Mouse (Mus musculus): Measurements from ENCODE around the gene Osbpl11. TPM values are rescaled to one million over a fixed set of nuclear protein-coding genes. Genes with fewer than 3 reads are reported as not detected.

Gene Osbpl11
- polyA plus RNA-seq, 1 experiment = 21.2 TPM

DNA sequence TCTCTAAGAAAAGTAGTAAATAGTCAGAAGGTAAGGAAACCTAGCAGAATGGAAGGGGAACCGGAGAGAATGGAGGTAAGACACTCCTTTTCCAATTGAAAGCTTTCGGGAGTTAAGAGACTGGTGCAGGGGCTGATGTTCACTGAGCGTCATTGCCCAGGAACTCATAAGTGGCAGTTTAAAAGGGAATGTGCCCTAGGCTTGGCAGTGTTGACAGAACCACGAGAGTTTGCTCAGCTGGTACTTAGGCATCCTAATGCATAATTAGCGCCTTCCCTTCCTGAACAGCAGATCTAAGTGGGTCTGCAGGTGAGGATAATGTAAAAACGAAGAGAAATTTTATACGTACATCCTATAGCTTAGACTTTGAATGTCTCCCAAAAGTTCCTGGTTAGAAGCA lies 70.7 kb downstream of the Osbpl11 start:
- TF ChIP-seq CTCF (IDR thresholded peaks at IDR 0.05; ENCODE audit: borderline replicate concordance, insufficient read depth, low read length) (no peak), POLR2A (IDR thresholded peaks at IDR 0.05; ENCODE audit: low read depth, low read length) (no peak)
- H3K27ac ChIP-seq (ENCODE audit: insufficient read depth, low read length) = no peak overlapping the region
- peaks cover 6% of the 10 kb centered on the region for H3K4me1 ChIP-seq (ENCODE audit: control insufficient read depth, insufficient read depth, low read length)
- no peak overlapping the region for H3K4me3 ChIP-seq (ENCODE audit: insufficient read depth, low read length)

DNA sequence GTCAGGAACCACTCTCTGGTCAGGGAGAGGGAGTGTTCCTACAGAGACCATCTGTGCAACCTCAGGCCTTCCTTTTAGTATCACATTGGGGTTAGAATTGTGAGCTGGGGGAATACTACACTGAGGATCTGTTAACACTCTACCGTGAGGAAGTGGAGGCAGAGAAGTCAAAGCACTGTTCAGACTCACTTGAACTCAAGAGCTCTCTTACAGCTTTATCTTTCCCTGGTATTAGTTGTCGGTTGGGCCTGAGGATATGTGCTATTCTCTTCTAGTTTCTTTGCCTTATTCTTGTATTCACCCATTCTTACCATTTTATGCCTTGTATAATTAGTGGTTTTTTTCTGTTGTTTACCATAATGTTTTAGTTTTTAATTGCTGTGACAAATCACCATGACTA lies 73.7 kb downstream of the Osbpl11 start:
- Histone ChIP-seq H3K27ac (ENCODE audit: insufficient read depth, low read length) (no peak overlapping the region), H3K4me1 (ENCODE audit: control insufficient read depth, insufficient read depth, low read length) (peaks cover 8% of the 10 kb centered on the region), H3K4me3 (ENCODE audit: insufficient read depth, low read length) (no peak overlapping the region)
- no peak for TF ChIP-seq CTCF (IDR thresholded peaks at IDR 0.05; ENCODE audit: borderline replicate concordance, insufficient read depth, low read length)
- no peak for TF ChIP-seq POLR2A (IDR thresholded peaks at IDR 0.05; ENCODE audit: low read depth, low read length)

DNA sequence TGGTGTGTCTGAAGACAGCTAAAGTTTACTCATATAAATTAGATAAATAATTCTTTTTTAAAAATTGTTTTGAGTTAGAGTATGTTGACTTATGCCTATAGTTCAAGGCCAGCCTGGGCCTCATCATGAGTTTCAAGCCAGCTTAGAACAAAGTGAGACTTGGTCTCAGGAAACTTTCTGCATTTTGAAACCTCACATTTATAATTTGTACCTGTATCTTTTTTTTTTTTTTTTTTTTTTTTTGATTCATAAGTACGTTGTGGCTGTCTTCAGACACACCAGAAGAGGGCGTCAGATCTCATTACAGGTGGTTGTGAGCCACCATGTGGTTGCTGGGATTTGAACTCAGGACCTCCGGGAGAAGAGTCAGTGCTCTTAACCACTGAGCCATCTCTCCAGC lies 75.0 kb downstream of the Osbpl11 start:
- peaks cover 8% of the 10 kb centered on the region for H3K4me1 ChIP-seq (ENCODE audit: control insufficient read depth, insufficient read depth, low read length)
- TF ChIP-seq CTCF (IDR thresholded peaks at IDR 0.05; ENCODE audit: borderline replicate concordance, insufficient read depth, low read length) = no peak
- TF ChIP-seq POLR2A (IDR thresholded peaks at IDR 0.05; ENCODE audit: low read depth, low read length) = no peak

DNA sequence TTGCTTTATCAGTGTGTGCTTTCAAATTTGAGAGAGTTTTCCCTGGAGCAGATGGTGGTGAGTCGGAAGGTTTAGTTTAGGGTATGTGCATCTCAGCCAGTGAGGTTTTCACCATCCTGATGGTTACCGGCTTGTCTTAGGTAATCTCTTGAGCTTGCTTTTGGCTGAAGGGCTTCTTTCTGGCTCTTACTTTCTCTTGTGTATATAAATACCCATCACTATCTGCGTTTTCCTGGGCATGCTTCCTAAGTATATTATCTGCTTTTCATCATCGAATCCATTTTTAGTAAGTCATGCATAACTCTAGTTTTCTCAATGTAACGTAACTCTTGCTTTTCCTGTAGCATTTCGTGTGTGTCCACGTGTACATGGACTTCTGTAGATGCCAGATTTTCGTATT lies 76.0 kb downstream of the Osbpl11 start:
- Histone ChIP-seq H3K4me3 (ENCODE audit: insufficient read depth, low read length) (no peak overlapping the region), H3K27ac (ENCODE audit: insufficient read depth, low read length) (peak overlapping the region; percentile 25; the same call in 1 of the 2 replicates), H3K4me1 (ENCODE audit: control insufficient read depth, insufficient read depth, low read length) (peaks cover 8% of the 10 kb centered on the region)
- no peak for TF ChIP-seq POLR2A (IDR thresholded peaks at IDR 0.05; ENCODE audit: low read depth, low read length)

More for the DNA sequence above, 75.0 kb downstream of the Osbpl11 start:
- Histone ChIP-seq H3K27ac (ENCODE audit: insufficient read depth, low read length) (no peak overlapping the region), H3K4me3 (ENCODE audit: insufficient read depth, low read length) (no peak overlapping the region)

DNA sequence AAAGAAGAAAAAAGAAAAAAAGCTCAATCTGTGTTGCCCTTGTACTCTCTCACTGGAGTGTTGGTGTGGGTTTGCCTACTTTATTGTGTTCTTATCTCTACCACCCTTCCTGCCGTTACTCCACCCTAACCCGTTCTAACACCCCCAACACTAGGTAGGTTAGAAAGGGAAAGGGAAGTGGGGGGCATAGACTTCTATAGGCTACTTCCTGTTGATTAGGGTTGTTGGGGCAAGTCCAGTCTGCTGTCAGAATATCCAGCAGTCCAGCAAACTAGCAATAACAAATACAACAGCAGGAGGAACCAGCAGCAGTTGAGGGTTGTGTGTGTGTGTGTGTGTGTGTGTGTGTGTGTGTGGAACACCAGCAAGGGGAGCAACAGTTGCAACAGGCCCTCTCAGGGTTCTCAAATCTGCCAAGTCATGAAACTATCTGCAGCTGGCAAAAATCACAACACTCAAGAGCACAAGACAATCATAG lies 76.8 kb downstream of the Osbpl11 start:
- TF ChIP-seq CTCF (IDR thresholded peaks at IDR 0.05; ENCODE audit: borderline replicate concordance, insufficient read depth, low read length) (no peak), POLR2A (IDR thresholded peaks at IDR 0.05; ENCODE audit: low read depth, low read length) (no peak)
- H3K27ac ChIP-seq (ENCODE audit: insufficient read depth, low read length) = 0 out of 2 replicates have a peak overlapping the region, but pooled peaks have one; percentile 22

DNA sequence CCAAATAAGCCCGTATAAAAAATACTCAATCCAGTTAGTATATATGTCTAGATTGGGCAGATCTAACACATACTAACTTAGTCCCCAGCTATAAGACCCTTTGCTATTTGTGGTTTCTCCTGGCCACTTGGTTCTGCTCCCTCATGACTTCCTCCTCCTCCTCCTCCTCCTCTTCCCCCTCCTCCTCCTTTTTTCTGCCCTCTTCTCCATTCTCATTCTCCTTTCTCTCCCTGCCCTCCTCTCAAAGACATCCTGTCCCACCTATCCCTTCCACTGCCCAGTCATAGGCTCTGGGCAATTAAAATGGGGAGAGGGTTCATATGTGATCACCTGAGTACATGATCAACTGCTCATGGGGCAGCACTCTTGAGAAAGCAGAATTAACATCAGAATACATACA lies 77.2 kb downstream of the Osbpl11 start:
- Histone ChIP-seq H3K27ac (ENCODE audit: insufficient read depth, low read length) (no peak overlapping the region), H3K4me1 (ENCODE audit: control insufficient read depth, insufficient read depth, low read length) (peaks cover 8% of the 10 kb centered on the region), H3K4me3 (ENCODE audit: insufficient read depth, low read length) (no peak overlapping the region)
- TF ChIP-seq CTCF (IDR thresholded peaks at IDR 0.05; ENCODE audit: borderline replicate concordance, insufficient read depth, low read length) = no peak
- no peak for TF ChIP-seq POLR2A (IDR thresholded peaks at IDR 0.05; ENCODE audit: low read depth, low read length)

More for the DNA sequence above, 76.8 kb downstream of the Osbpl11 start:
- H3K4me3 ChIP-seq (ENCODE audit: insufficient read depth, low read length) = no peak overlapping the region
- H3K4me1 ChIP-seq (ENCODE audit: control insufficient read depth, insufficient read depth, low read length) = peaks cover 8% of the 10 kb centered on the region

DNA sequence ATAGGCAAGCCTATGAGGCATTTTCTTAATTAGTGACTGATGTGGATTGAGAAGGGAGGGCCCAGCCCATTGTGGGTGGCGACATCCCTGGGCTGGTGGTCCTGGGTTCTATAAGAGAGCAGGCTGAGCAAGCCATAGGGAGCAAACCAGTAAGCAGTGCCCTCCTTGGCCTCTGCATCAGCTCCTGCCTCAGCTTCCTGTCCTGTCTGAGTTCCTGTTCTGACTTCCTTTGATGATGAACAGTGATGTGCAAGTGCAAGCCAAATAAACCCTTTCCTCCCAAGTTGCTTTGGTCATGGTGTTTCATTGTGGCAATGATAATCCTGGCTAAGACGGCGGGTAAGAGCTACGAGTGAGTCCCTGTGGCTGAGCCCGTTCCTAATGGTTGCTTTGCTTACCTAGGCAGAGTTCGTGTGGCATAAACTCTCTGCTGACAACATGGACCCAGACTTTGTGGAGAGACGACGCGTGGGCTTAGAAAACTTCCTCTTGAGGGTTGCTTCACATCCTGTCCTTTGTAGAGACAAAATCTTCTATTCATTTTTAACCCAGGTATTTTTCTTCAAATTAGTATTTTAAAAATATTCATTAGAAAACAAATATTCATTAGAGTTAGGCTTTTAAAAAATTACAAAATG lies 82.9 kb downstream of the Osbpl11 start:
- no peak for TF ChIP-seq POLR2A (IDR thresholded peaks at IDR 0.05; ENCODE audit: low read depth, low read length)
- no peak for TF ChIP-seq CTCF (IDR thresholded peaks at IDR 0.05; ENCODE audit: borderline replicate concordance, insufficient read depth, low read length)
- no peaks in the 10 kb centered on the region for H3K4me1 ChIP-seq (ENCODE audit: control insufficient read depth, insufficient read depth, low read length)
- no peak overlapping the region for H3K27ac ChIP-seq (ENCODE audit: insufficient read depth, low read length)
- H3K4me3 ChIP-seq (ENCODE audit: insufficient read depth, low read length) = no peak overlapping the region

DNA sequence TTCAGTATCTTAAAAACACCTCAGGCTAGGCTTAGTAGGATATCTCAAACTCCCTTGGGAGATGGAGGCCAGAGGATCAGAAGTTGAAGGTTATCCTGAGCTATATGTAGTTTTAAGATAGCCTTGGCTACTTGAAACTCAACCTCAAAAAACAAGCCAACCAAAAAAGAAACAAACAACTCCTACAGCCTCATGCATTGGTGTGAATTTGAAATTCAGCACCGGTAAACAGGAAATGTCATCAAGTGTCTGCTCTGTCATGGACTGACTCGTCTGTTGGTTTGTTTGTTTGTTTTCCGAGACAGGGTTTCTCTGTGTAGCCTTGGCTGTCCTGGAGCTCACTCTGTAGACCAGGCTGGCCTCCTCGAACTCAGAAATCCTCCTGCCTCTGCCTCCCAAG lies 87.0 kb downstream of the Osbpl11 start:
- no peak overlapping the region for H3K27ac ChIP-seq (ENCODE audit: insufficient read depth, low read length)
- TF ChIP-seq CTCF (IDR thresholded peaks at IDR 0.05; ENCODE audit: borderline replicate concordance, insufficient read depth, low read length) (no peak; the same call in 1 of the 2 replicates), POLR2A (IDR thresholded peaks at IDR 0.05; ENCODE audit: low read depth, low read length) (no peak)
- no peaks in the 10 kb centered on the region for H3K4me1 ChIP-seq (ENCODE audit: control insufficient read depth, insufficient read depth, low read length)
- H3K4me3 ChIP-seq (ENCODE audit: insufficient read depth, low read length) = no peak overlapping the region

DNA sequence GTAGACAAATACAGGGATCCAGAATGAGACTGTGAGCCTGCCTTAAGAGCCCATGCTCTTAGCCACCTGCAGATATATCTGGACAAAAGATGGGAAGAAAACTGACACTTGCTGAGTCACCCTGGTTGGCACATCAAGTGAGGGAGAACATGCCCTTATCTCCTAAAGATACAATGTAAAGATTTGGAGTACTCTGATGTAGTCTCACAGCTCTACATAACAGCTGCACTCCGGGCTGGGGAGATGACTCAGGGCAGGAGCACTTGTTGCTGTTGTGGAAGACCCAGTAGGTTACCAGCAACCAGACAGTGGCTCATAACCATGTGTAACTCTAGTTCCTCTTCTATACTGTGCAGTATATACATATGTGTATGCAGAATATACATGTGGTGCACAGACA lies 98.2 kb downstream of the Osbpl11 start:
- TF ChIP-seq POLR2A (IDR thresholded peaks at IDR 0.05; ENCODE audit: low read depth, low read length) (no peak), CTCF (IDR thresholded peaks at IDR 0.05; ENCODE audit: borderline replicate concordance, insufficient read depth, low read length) (no peak)
- H3K4me3 ChIP-seq (ENCODE audit: insufficient read depth, low read length) = no peak overlapping the region
- no peak overlapping the region for H3K27ac ChIP-seq (ENCODE audit: insufficient read depth, low read length)
- H3K4me1 ChIP-seq (ENCODE audit: control insufficient read depth, insufficient read depth, low read length) = no peaks in the 10 kb centered on the region

DNA sequence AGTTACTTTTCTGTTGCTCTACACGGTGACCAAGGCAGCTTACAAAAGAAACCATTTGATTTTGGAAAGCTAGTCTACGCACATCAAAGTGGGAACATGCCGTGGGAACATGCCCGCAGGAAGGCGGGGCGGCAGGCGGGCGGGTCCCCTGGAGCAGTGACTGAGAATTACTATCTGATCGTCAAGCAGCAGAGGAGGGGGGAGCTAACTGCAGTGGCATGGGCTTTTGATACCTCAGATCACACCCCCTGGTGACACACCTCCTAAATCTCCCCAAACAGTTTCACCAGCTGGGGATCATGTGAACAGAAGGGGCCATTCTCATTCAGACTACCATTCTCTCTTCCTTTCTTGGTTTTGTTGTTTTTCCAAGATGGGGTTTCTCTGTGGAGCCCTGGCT lies 103.7 kb downstream of the Osbpl11 start:
- Histone ChIP-seq H3K4me1 (ENCODE audit: control insufficient read depth, insufficient read depth, low read length) (no peaks in the 10 kb centered on the region), H3K27ac (ENCODE audit: insufficient read depth, low read length) (no peak overlapping the region), H3K4me3 (ENCODE audit: insufficient read depth, low read length) (no peak overlapping the region)
- TF ChIP-seq CTCF (IDR thresholded peaks at IDR 0.05; ENCODE audit: borderline replicate concordance, insufficient read depth, low read length) (no peak), POLR2A (IDR thresholded peaks at IDR 0.05; ENCODE audit: low read depth, low read length) (no peak)
